Mouse (Mus musculus) G1E (cell line): ENCODE data around the gene Plin1.

Experiments used
- CTCF ChIP-seq: IDR thresholded peaks from 2 replicates; pipeline ENCODE4 v1.5.1; 2012; ENCODE audit warnings: low read depth, low read length, inconsistent platforms, mixed read lengths
- GATA2 ChIP-seq: IDR thresholded peaks from 2 replicates; pipeline ENCODE4 v1.6.1; 2012; ENCODE audit warnings: low read depth, low read length, inconsistent platforms, borderline replicate concordance
- POLR2AphosphoS5 ChIP-seq: IDR thresholded peaks from 2 replicates; pipeline ENCODE4 v1.6.1; 2012; ENCODE audit warnings: low read depth, low read length, inconsistent platforms; ENCODE audit not compliant: insufficient replicate concordance

GRCm38 (mm10) chr7:79710130-79710607, 22.5 kb downstream of the Plin1 start:
- TF ChIP-seq CTCF: no peak
- no peak for TF ChIP-seq POLR2AphosphoS5
- no peak for TF ChIP-seq GATA2
